Mouse (Mus musculus): Measurements from ENCODE around the gene Ugt1a7c. TPM values are rescaled to one million over a fixed set of nuclear protein-coding genes. Genes with fewer than 3 reads are reported as not detected.

Ugt1a7c gene
- total and polyA plus RNA-seq, 3 experiments: not detected

- Histone ChIP-seq H3K4me3 (ENCODE audit: control insufficient read depth in 1 of 2, insufficient read depth in 1 of 2, low read depth in 2 of 2, low read length in 2 of 2) (no peak overlapping the region), H3K36me3 (ENCODE audit: control insufficient read depth in 1 of 2, insufficient read depth in 2 of 2, low read length in 2 of 2) (no peaks in the 10 kb centered on the region), H3K27me3 (ENCODE audit: control insufficient read depth in 1 of 2, insufficient read depth in 2 of 2, low read length in 2 of 2) (no peaks in the 10 kb centered on the region), H3K9ac (ENCODE audit: control insufficient read depth, low read depth, low read length, poor library complexity, severe bottlenecking) (no peak overlapping the region), H3K9me3 (replicated peaks; ENCODE audit: insufficient read depth, low read length) (no peaks in the 10 kb centered on the region), H3K79me2 (ENCODE audit: control insufficient read depth, insufficient read depth, low read length, poor library complexity) (no peaks in the 10 kb centered on the region), H3K4me1 (ENCODE audit: control insufficient read depth in 1 of 2, insufficient read depth in 2 of 2, low read length in 2 of 2) (no peaks in the 10 kb centered on the region), H3K27ac (ENCODE audit: control insufficient read depth, low read depth, low read length) (no peak overlapping the region)
- DNase-seq (ENCODE audit: low read depth, low spot score): peak; percentile 8
- TF ChIP-seq MEF2A (IDR thresholded peaks at IDR 0.05; ENCODE audit: extremely low read depth, insufficient replicate concordance, low read depth, low read length, poor library complexity, severe bottlenecking): no peak
- TF ChIP-seq ELF1 (IDR thresholded peaks at IDR 0.05; ENCODE audit: low read depth, low read length): no peak
Measured at GRCm38 (mm10) chr1:88215466-88216380, 120.9 kb downstream of the Ugt1a7c start.

GRCm38 (mm10) chr1:88216551-88216950, 121.7 kb downstream of the Ugt1a7c start:
- Histone ChIP-seq H3K27me3 (ENCODE audit: control insufficient read depth in 1 of 2, insufficient read depth in 2 of 2, low read length in 2 of 2) (no peaks in the 10 kb centered on the region), H3K9me3 (replicated peaks; ENCODE audit: insufficient read depth, low read length) (no peaks in the 10 kb centered on the region), H3K9ac (ENCODE audit: control insufficient read depth, low read depth, low read length, poor library complexity, severe bottlenecking) (no peak overlapping the region), H3K27ac (ENCODE audit: control insufficient read depth, low read depth, low read length) (no peak overlapping the region), H3K4me3 (ENCODE audit: control insufficient read depth in 1 of 2, insufficient read depth in 1 of 2, low read depth in 2 of 2, low read length in 2 of 2) (no peak overlapping the region), H3K36me3 (ENCODE audit: control insufficient read depth in 1 of 2, insufficient read depth in 2 of 2, low read length in 2 of 2) (no peaks in the 10 kb centered on the region), H3K79me2 (ENCODE audit: control insufficient read depth, insufficient read depth, low read length, poor library complexity) (no peaks in the 10 kb centered on the region), H3K4me1 (ENCODE audit: control insufficient read depth in 1 of 2, insufficient read depth in 2 of 2, low read length in 2 of 2) (no peaks in the 10 kb centered on the region)
- peak; percentile 4 for DNase-seq (ENCODE audit: low read depth, low spot score)
- TF ChIP-seq NRF1 (IDR thresholded peaks at IDR 0.05; ENCODE audit: insufficient read depth, low read depth, low read length, poor library complexity, severe bottlenecking) (no peak), USF1 (IDR thresholded peaks at IDR 0.05; ENCODE audit: low read depth, low read length) (no peak)

GRCm38 (mm10) chr1:88217144-88217543, 122.3 kb downstream of the Ugt1a7c start:
- no peak overlapping the region for H3K9ac ChIP-seq (ENCODE audit: control insufficient read depth, low read depth, low read length, poor library complexity, severe bottlenecking)
- TF ChIP-seq NRF1 (IDR thresholded peaks at IDR 0.05; ENCODE audit: insufficient read depth, low read depth, low read length, poor library complexity, severe bottlenecking): no peak
- TF ChIP-seq NELFE (IDR thresholded peaks at IDR 0.05; ENCODE audit: low read depth, low read length): no peak
- TF ChIP-seq CTCF (IDR thresholded peaks at IDR 0.05 in 2 of 3, conservative IDR thresholded peaks at IDR 0.05 in 1 of 3; ENCODE audit: control insufficient read depth in 1 of 3, insufficient read depth in 1 of 3, low read depth in 2 of 3, low read length in 3 of 3, poor library complexity in 1 of 3, severe bottlenecking in 1 of 3): peak in 2 of 3 experiments; percentile 28 to 31; a peak in 3 of 6 replicates
- no peak for TF ChIP-seq GABPA (IDR thresholded peaks at IDR 0.05; ENCODE audit: low read depth, low read length)
- H3K4me1 ChIP-seq (ENCODE audit: control insufficient read depth in 1 of 2, insufficient read depth in 2 of 2, low read length in 2 of 2): no peaks in the 10 kb centered on the region
- H3K36me3 ChIP-seq (ENCODE audit: control insufficient read depth in 1 of 2, insufficient read depth in 2 of 2, low read length in 2 of 2): no peaks in the 10 kb centered on the region
- DNase-seq (ENCODE audit: low read depth, low spot score): peak; percentile 19
- no peak overlapping the region for H3K4me3 ChIP-seq (ENCODE audit: control insufficient read depth in 1 of 2, insufficient read depth in 1 of 2, low read depth in 2 of 2, low read length in 2 of 2)
- no peak overlapping the region for H3K27ac ChIP-seq (ENCODE audit: control insufficient read depth, low read depth, low read length)
- H3K79me2 ChIP-seq (ENCODE audit: control insufficient read depth, insufficient read depth, low read length, poor library complexity): no peaks in the 10 kb centered on the region
- H3K9me3 ChIP-seq (replicated peaks; ENCODE audit: insufficient read depth, low read length): no peaks in the 10 kb centered on the region
- H3K27me3 ChIP-seq (ENCODE audit: control insufficient read depth in 1 of 2, insufficient read depth in 2 of 2, low read length in 2 of 2): no peaks in the 10 kb centered on the region
